Mouse (Mus musculus): ENCODE measurements around the gene Myo19. TPM values are rescaled to one million over a fixed set of nuclear protein-coding genes. Genes with fewer than 3 reads are reported as not detected.

The Myo19 gene
- polyA plus RNA-seq, 1 experiment from 2014 or later, result 6.6 TPM

DNA sequence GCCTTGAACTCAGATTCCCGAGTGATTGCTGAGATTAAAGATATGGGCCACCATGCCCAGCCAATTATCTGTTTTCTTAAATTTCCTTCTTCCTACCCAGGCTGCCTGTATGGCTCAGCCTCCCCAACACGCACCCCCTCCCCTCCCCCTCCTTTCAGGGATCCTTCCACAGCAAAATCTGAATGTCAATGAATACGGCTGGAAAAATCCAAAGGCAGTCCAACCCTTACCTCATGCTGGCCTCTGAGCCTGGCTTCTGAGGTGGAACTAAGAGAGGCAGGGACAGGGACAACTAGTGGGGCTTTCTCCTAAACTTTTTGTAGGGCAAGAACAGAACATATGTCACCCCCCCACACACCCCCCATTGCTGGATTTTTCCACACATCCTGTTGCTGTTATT is 68.2 kb downstream of the Myo19 start:
- ATAC-seq (replicated peaks; ENCODE audit: extremely low read depth, insufficient read depth, low FRiP score), result no peak
- no peak overlapping the region for H3K4me3 ChIP-seq (ENCODE audit: low read length)
- H3K4me2 ChIP-seq (ENCODE audit: low read depth, low read length), result no peak overlapping the region
- peaks cover 14% of the 10 kb centered on the region for H3K27me3 ChIP-seq (ENCODE audit: control insufficient read depth, insufficient read depth, low read length)
- H3K4me1 ChIP-seq (ENCODE audit: control insufficient read depth, insufficient read depth, low read length), result no peaks in the 10 kb centered on the region
- no peaks in the 10 kb centered on the region for H3K36me3 ChIP-seq (ENCODE audit: control insufficient read depth, insufficient read depth)
- H3K9me3 ChIP-seq (replicated peaks; ENCODE audit: control insufficient read depth, low read length), result 0 out of 2 replicates have a peak, but pooled peaks cover 2% of the 10 kb centered on the region
- no peak overlapping the region for H3K27ac ChIP-seq (ENCODE audit: low read length)
- 46% methylated on average over 3 of the region's 3 CpGs for WGBS
- H3K9ac ChIP-seq (ENCODE audit: low read length), result no peak overlapping the region

GRCm38 (mm10) chr11:84948526-84948925 is 68.6 kb downstream of the Myo19 start:
- 45% methylated on average over 3 of the region's 3 CpGs for WGBS

DNA sequence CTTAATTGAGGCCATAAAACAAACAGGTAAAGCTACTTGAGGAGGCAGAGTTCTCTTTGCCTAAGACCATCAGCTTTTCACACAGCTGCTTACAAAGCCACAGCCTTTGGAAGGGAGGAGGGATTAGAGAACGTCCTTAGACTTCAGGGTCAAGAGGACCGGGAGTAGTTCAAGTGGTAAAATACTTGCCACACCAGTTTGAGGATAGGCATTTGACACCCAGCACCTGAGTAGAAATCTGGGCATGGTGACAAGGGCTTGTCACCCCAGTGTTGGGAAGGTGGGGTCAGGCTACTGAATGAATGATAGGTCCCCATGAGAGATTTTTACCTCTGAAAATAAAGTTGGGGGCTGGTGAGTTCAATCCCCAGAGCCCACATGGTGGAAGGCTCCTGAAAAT is 72.7 kb downstream of the Myo19 start:
- no peaks in the 10 kb centered on the region for H3K9me3 ChIP-seq (replicated peaks; ENCODE audit: control insufficient read depth, low read length)
- H3K9ac ChIP-seq (ENCODE audit: low read length), result no peak overlapping the region
- no peak overlapping the region for H3K27ac ChIP-seq (ENCODE audit: low read length)
- H3K4me2 ChIP-seq (ENCODE audit: low read depth, low read length), result no peak overlapping the region
- ATAC-seq (replicated peaks; ENCODE audit: extremely low read depth, insufficient read depth, low FRiP score), result no peak
- H3K36me3 ChIP-seq (ENCODE audit: control insufficient read depth, insufficient read depth), result no peaks in the 10 kb centered on the region
- H3K27me3 ChIP-seq (ENCODE audit: control insufficient read depth, insufficient read depth, low read length), result peaks cover 18% of the 10 kb centered on the region
- WGBS, result 26% methylated on average over 2 of the region's 2 CpGs
- H3K4me1 ChIP-seq (ENCODE audit: control insufficient read depth, insufficient read depth, low read length), result peaks cover 4% of the 10 kb centered on the region
- H3K4me3 ChIP-seq (ENCODE audit: low read length), result no peak overlapping the region

More at GRCm38 (mm10) chr11:84948526-84948925, 68.6 kb downstream of the Myo19 start:
- H3K9me3 ChIP-seq (replicated peaks; ENCODE audit: control insufficient read depth, low read length), result 0 out of 2 replicates have a peak, but pooled peaks cover 2% of the 10 kb centered on the region
- H3K36me3 ChIP-seq (ENCODE audit: control insufficient read depth, insufficient read depth), result no peaks in the 10 kb centered on the region
- no peak overlapping the region for H3K4me3 ChIP-seq (ENCODE audit: low read length)
- H3K27ac ChIP-seq (ENCODE audit: low read length), result no peak overlapping the region
- H3K27me3 ChIP-seq (ENCODE audit: control insufficient read depth, insufficient read depth, low read length), result peaks cover 12% of the 10 kb centered on the region
- no peak overlapping the region for H3K9ac ChIP-seq (ENCODE audit: low read length)
- ATAC-seq (replicated peaks; ENCODE audit: extremely low read depth, insufficient read depth, low FRiP score), result no peak
- no peak overlapping the region for H3K4me2 ChIP-seq (ENCODE audit: low read depth, low read length)
- no peaks in the 10 kb centered on the region for H3K4me1 ChIP-seq (ENCODE audit: control insufficient read depth, insufficient read depth, low read length)

- WGBS, result 35% methylated on average over 5 of the region's 5 CpGs
- Histone ChIP-seq H3K9me3 (replicated peaks; ENCODE audit: control insufficient read depth, low read length) (no peaks in the 10 kb centered on the region), H3K4me2 (ENCODE audit: low read depth, low read length) (no peak overlapping the region), H3K4me3 (ENCODE audit: low read length) (no peak overlapping the region), H3K36me3 (ENCODE audit: control insufficient read depth, insufficient read depth) (no peaks in the 10 kb centered on the region), H3K27ac (ENCODE audit: low read length) (no peak overlapping the region), H3K4me1 (ENCODE audit: control insufficient read depth, insufficient read depth, low read length) (peaks cover 20% of the 10 kb centered on the region), H3K27me3 (ENCODE audit: control insufficient read depth, insufficient read depth, low read length) (peaks cover 31% of the 10 kb centered on the region), H3K9ac (ENCODE audit: low read length) (no peak overlapping the region)
- ATAC-seq (replicated peaks; ENCODE audit: extremely low read depth, insufficient read depth, low FRiP score), result no peak
Measured at GRCm38 (mm10) chr11:84956400-84956799, 76.5 kb downstream of the Myo19 start.

DNA sequence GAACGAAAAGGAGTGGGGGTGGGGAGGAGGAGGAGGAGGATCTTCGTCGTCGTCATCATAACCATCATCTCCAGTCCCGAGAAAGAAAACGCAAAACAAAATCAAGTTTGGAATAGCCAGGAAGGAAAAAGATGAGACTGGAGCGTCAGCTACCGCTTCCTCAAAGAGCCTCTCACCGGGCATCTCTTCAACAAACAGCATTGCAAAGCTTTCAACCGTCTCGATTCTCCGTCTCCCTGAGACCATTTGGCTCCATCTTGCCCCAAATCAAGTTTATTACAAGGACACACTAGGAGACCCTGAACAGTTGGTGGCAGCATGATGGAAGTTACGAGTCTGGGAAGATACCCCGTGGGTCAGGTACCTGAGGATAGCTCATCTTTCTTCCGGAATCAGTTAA is 77.2 kb downstream of the Myo19 start:
- WGBS, result 4% methylated on average over 15 of the region's 15 CpGs
- no peak overlapping the region for H3K9ac ChIP-seq (ENCODE audit: low read length)
- H3K9me3 ChIP-seq (replicated peaks; ENCODE audit: control insufficient read depth, low read length), result no peaks in the 10 kb centered on the region
- peak overlapping the region; percentile 37; the same call in 1 of the 2 replicates for H3K4me3 ChIP-seq (ENCODE audit: low read length)
- peaks cover 20% of the 10 kb centered on the region for H3K4me1 ChIP-seq (ENCODE audit: control insufficient read depth, insufficient read depth, low read length)
- no peak overlapping the region for H3K27ac ChIP-seq (ENCODE audit: low read length)
- peaks cover 31% of the 10 kb centered on the region for H3K27me3 ChIP-seq (ENCODE audit: control insufficient read depth, insufficient read depth, low read length)
- peak overlapping the region; percentile 60 for H3K4me2 ChIP-seq (ENCODE audit: low read depth, low read length)
- H3K36me3 ChIP-seq (ENCODE audit: control insufficient read depth, insufficient read depth), result no peaks in the 10 kb centered on the region
- no peak for ATAC-seq (replicated peaks; ENCODE audit: extremely low read depth, insufficient read depth, low FRiP score)

- Histone ChIP-seq H3K27me3 (ENCODE audit: control insufficient read depth, insufficient read depth, low read length) (peaks cover 31% of the 10 kb centered on the region), H3K36me3 (ENCODE audit: control insufficient read depth, insufficient read depth) (no peaks in the 10 kb centered on the region), H3K4me3 (ENCODE audit: low read length) (peak within 1 kb of the TSS; percentile 37), H3K9ac (ENCODE audit: low read length) (no peak within 1 kb of the TSS), H3K4me1 (ENCODE audit: control insufficient read depth, insufficient read depth, low read length) (peaks cover 20% of the 10 kb centered on the region), H3K27ac (ENCODE audit: low read length) (no peak within 1 kb of the TSS), H3K9me3 (replicated peaks; ENCODE audit: control insufficient read depth, low read length) (no peaks in the 10 kb centered on the region), H3K4me2 (ENCODE audit: low read depth, low read length) (peak within 1 kb of the TSS; percentile 60)
- 1% methylated on average over 49 of the region's 49 CpGs for WGBS
- ATAC-seq (replicated peaks; ENCODE audit: extremely low read depth, insufficient read depth, low FRiP score), result no peak
Measured at GRCm38 (mm10) chr11:84957591-84958270, 77.8 kb downstream of the Myo19 start, which contains the start of gene Car4. Gene Car4 (plus strand): TSS chr11:84957786.

GRCm38 (mm10) chr11:84958271-84958630 is 78.3 kb downstream of the Myo19 start:
- H3K36me3 ChIP-seq (ENCODE audit: control insufficient read depth, insufficient read depth), result no peaks in the 10 kb centered on the region
- ATAC-seq (replicated peaks; ENCODE audit: extremely low read depth, insufficient read depth, low FRiP score), result no peak
- WGBS, result 5% methylated on average over 11 of the region's 11 CpGs
- no peak overlapping the region for H3K27ac ChIP-seq (ENCODE audit: low read length)
- no peaks in the 10 kb centered on the region for H3K9me3 ChIP-seq (replicated peaks; ENCODE audit: control insufficient read depth, low read length)
- H3K4me1 ChIP-seq (ENCODE audit: control insufficient read depth, insufficient read depth, low read length), result peaks cover 20% of the 10 kb centered on the region
- peak overlapping the region; percentile 60; the same call in 1 of the 2 replicates for H3K4me2 ChIP-seq (ENCODE audit: low read depth, low read length)
- peaks cover 31% of the 10 kb centered on the region for H3K27me3 ChIP-seq (ENCODE audit: control insufficient read depth, insufficient read depth, low read length)
- no peak overlapping the region for H3K9ac ChIP-seq (ENCODE audit: low read length)
- H3K4me3 ChIP-seq (ENCODE audit: low read length), result peak overlapping the region; percentile 37

- Histone ChIP-seq H3K27me3 (ENCODE audit: control insufficient read depth, insufficient read depth, low read length) (peaks cover 31% of the 10 kb centered on the region), H3K4me2 (ENCODE audit: low read depth, low read length) (no peak overlapping the region; the same call in 1 of the 2 replicates), H3K9me3 (replicated peaks; ENCODE audit: control insufficient read depth, low read length) (no peaks in the 10 kb centered on the region), H3K27ac (ENCODE audit: low read length) (no peak overlapping the region), H3K9ac (ENCODE audit: low read length) (no peak overlapping the region), H3K4me1 (ENCODE audit: control insufficient read depth, insufficient read depth, low read length) (peaks cover 20% of the 10 kb centered on the region), H3K36me3 (ENCODE audit: control insufficient read depth, insufficient read depth) (no peaks in the 10 kb centered on the region), H3K4me3 (ENCODE audit: low read length) (no peak overlapping the region)
- ATAC-seq (replicated peaks; ENCODE audit: extremely low read depth, insufficient read depth, low FRiP score), result no peak
- WGBS, result 29% methylated on average over 5 of the region's 5 CpGs
Measured at GRCm38 (mm10) chr11:84959181-84959580, 79.2 kb downstream of the Myo19 start.

- Histone ChIP-seq H3K27ac (ENCODE audit: low read length) (no peak overlapping the region), H3K9me3 (replicated peaks; ENCODE audit: control insufficient read depth, low read length) (no peaks in the 10 kb centered on the region), H3K9ac (ENCODE audit: low read length) (no peak overlapping the region), H3K36me3 (ENCODE audit: control insufficient read depth, insufficient read depth) (no peaks in the 10 kb centered on the region), H3K4me3 (ENCODE audit: low read length) (no peak overlapping the region), H3K4me2 (ENCODE audit: low read depth, low read length) (peak overlapping the region; percentile 31; the same call in 1 of the 2 replicates), H3K4me1 (ENCODE audit: control insufficient read depth, insufficient read depth, low read length) (peaks cover 20% of the 10 kb centered on the region), H3K27me3 (ENCODE audit: control insufficient read depth, insufficient read depth, low read length) (peaks cover 31% of the 10 kb centered on the region)
- no peak for ATAC-seq (replicated peaks; ENCODE audit: extremely low read depth, insufficient read depth, low FRiP score)
- 3% methylated on average over 9 of the region's 9 CpGs for WGBS
Measured at GRCm38 (mm10) chr11:84959701-84960181, 79.8 kb downstream of the Myo19 start.

All from heart, embryonic 16.5 days (tissue).